Mouse (Mus musculus): ENCODE measurements around the gene Timeless.
A peak's percentile ranks its signal among the peaks of the same experiment; 100 is the strongest.
"Not testable (repeated sequence)": the region's sequence is repeated elsewhere in the genome, so short reads cannot be mapped to it uniquely, and the experiment has no call there.

The Timeless gene

DNA sequence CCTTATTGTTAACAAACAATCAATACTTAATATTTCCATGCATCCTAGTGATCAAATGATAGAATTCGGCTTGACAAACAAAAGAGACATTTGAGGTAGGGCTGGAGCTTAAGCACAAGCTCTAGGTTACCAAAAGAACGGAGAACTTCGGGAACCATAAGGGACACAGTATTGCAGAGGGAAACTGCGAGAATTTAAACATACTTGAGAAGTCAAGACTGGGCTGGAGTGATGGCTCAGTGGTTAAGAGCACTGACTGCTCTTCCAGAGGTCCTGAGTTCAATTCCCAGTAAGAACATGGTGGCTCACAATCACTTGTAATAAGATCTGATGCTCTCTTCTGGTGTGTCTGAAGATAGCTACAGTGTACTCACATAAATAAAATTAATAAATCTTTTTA, 17.8 kb upstream of the Timeless start:
- not testable (repeated sequence) for DNase-seq

DNA sequence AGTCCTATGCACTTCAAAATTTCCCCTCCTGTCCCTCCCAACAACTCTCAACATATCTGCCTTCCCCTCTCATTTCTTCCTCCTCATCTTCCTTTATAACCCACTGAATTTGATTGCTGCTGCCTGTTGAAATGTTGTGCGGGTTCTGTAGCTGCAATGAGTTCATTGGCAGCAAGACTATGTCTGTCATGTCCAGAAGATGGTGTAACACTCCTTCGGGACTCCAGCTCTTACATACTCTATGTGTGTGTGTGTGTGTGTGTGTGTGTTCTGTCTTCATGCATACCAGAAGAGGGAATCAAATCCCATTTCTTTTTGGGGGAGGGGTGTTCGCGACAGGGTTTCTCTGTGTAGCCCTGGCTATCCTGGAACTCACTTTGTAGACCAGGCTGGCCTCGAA, 16.9 kb upstream of the Timeless start:
- DNase-seq = no peak

DNA sequence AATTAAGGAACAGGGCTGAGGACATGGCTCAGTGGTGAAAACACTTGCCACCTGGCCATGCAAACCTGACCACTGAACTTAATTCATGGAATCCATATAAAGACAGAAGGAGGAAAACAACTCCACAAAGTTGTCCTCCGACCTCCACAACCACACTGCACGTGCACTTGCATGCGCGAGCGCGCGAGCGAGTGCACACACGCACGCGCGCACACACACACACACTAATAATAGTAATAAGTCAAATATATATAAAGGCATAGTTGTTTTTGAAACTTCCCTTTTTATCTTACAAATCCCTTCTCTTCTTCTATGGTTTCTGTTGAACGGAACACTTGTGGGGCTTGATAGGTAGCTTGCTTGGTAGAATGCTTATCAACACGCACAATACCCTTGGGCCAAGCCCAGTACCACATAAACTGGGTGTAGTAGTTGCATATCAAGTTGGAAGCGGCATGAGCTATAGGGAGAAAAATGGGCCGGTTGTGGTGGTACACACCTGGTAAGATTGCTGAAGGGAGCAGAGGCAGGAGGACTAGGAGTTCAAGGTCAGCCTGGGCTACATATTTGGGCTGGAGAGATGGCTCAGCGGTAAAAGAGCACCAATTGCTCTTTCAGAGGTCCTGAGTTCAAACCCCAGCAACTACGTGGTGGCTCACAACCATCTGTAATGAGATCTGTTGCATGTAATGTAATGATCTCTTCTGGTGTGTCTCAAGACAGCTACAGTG, 13.3 kb upstream of the Timeless start:
- no peak for DNase-seq

DNA sequence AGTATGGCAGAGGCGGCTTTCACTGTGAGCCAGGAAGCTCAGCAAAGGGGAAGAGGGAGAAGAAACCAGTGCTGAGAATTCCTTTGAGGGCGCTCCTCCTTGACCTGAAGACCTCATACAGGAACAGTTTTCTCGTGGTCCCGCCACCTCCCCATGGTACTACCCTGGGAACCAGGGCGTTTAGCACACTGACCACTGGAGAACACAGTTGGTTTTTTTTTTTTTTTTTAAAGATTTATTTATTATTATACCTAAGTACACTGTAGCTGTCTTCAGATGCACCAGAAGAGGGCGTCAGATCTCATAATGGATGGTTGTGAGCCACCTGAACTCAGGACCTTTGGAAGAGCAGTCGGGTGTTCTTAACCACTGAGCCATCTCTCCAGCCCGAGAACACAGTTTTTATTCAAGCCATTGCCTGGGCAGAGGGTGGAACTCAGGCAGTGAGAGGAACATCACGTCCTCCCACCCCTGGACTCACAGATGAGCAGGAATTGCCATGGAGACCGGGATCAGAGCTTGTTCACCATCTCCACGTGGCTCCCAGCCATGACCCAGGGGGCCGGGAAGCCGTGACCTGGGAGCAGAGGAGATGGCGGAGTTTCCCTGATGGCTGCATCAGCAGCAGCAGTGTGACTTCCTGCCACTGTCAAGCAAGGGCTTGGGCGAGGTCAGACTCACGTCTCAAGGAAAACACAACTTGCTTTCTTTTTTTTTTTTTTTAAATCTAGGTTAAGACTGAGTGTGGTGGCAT, 10.2 kb upstream of the Timeless start:
- no peak for DNase-seq

DNA sequence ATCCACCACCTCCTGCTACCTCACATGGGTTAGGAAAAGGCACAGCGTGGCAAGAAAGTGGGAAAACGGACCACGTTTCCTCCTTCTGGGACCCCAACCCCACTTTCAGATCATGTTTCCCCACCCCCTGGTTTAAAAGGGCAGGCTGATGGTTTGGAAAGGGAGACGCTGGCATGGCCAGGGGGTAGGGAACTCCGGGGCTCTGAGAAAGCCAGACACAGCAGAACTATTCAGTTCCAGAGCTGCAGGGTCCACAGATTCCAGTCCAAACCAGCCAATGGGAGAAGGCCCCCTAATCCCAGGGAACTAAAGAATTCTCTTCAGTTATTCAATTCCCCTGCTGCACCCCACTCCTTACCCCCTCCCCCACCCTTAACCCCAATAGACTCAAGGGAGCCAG, 6.8 kb upstream of the Timeless start:
- no peak for DNase-seq

DNA sequence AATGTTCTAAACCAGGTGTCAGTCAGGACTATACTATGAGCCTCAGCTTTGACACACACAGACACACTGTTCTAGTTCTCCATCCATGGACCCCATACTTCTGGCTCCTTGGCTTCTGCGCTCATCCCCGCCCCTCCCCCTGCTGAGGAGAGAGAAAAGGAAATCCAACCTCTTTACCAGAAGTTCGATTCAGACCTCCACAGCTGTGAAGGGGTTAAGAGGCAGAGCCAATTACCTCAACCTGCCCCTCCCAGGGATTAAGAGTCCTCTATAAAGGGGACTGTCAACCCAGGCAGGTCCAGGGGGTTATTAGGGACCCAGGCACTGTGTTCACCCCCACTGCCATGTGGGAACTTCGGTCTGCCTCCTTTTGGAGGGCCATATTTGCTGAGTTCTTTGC, 6.3 kb upstream of the Timeless start, which contains the start of gene Mip:
Gene Mip (plus strand): TSS at position 301 of the 400 bp plus-strand sequence.
- no peak for DNase-seq

DNA sequence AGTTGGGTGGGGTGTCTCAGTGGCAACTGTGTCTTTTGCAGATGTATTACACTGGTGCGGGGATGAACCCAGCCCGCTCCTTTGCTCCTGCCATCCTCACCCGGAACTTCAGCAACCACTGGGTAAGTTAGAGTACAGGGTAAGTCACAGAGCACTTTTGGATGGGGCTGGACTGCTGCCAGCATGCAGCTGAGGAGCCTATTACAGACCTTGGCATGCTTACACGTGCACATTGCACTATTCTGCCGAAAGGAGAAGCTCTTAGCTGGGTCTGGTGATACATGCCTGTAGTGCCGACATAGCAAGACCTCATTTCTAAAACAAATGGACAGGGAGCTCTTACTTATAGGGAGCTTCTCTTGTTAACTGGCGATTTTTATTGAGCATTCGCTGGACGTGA, 4.3 kb upstream of the Timeless start:
- DNase-seq = no peak

DNA sequence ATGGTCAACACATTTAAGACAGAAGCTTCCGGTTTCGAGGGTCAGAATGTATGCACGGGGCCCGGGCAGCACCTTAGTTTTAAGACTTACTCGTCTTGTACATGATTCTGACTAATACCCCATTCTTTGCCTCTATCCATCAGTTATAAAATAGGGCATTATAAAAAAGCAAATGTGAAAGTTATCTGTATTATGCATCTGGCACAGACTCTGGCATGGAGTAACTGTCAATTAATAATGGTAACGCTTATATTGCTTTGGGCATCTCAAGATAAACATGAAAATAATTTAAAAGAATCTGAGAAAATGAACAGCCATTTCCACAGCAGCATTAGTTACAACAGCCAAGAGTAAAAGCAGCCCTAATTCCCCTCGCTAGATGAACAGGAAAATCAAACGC, 3.9 kb upstream of the Timeless start:
- DNase-seq = no peak

DNA sequence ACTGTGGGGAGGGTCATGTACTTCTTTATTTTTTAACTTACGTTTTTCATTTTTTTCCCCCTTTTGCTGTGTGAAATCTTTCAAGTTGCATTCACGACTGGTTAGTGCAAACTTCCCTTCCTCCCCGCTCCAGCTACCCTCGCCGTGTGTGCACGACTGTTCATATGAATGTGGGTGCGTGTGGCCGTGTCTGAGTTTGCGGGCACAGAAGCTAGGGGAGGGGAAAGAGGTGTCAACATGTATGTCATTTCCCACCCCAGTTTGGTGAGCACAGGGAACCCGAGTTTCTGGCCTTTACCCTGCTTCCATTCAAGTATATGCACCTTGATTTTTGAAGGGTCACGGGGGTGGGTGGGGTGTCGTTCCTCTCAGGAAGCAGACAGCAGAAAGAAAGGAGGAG, 1.3 kb upstream of the Timeless start:
- DNase-seq = no peak

DNA sequence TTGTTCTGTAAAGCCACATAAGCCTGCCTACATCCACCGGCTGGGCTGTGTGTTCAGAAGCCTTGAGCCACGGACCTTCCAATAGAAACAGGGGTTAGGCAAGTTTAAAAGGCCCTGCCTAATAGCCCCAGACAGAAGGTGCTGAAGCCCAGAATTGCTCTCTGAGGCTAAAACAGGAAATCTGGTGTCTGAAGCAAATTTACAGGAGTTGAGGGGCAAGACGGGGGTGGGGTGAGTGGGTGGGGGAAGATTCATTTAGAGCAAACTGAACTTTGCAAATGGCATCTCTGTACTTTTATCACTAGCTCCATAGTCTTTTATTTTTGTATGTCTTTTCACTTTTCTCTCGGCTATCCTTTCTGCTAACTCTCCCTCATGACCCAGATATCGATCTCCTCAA, 719 bp upstream of the Timeless start:
- no peak for DNase-seq

DNA sequence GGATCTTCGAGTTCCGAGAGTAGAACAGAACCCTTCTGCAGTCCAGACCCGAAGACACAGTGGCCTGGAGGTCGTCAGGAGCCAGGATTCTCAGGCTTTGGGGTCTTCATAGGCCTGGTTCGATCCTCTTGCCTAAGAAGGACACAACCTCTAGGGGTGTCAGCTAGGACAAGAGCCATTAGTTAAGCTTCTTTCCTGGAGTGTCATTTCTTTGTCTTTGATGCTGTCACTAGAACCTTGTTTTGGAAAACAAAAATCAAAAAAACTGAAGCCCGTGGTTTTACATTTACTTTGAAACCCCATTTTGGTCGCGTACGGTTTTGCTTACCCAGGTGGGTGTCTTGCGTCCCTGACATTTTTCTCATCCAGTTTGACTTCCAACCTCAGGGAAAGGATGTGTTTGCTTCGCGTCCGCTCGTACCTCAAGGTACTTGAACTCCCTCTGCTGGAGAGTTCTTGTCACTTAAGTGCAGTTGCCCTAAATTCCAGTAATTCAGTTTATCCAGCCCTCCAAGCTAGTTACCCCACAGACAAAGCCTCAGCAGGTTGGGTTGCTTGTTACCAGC, 638 bp downstream of the Timeless start:
- peak; percentile 76 to 78 for DNase-seq

DNA sequence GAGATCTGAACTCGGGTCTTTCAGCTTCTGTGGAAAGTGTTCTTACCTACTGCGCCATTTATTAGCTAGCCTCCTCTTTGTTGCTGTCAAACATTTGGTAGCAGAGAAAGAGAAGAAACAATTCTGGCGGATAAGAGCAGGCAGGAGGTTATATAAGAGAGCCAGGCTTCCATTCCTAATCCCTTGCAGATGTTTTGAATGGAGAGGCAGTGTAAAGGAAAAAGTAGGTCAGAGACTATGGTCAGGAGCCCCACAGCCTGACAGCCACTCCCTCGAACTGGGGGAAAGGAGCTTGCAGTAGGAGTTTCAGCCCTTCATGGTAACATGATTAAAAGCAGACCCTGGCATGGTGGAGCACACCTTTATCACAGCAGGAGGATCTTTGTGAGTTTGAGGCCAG, 4.5 kb downstream of the Timeless start:
- no peak for DNase-seq

DNA sequence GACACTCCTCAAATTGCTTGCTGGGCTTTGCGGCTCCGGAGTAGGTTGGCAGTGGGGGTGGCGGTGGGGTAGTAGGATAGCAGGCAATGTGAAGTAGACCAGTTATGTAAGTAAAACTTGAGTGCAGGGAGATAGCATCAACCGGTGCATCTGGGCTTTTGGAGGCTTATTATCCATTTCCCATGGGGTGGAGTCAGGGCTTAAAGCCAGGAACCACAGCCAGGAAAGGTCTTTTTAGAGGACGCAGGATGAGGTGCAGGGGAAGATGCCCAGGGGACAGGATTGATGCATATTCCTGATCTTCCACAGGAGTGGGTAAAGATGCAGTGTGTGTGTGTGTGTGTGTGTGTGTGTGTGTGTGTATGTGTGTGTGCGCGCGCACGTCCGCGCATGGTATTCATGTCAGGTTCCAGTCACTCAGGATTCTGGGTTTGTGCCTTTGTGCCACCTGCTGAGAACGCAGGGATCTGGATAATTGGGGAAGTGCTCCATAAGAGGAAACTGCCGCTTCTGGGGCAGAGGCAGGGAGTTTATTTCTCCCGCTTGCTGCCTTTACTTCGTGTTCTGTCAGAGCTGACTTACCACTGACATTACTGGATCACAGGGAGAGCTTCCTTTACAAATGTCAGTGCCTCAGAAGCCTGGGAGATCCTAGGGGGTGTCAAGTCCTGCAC, 6.1 kb downstream of the Timeless start:
- peak; percentile 33 to 55 for DNase-seq

DNA sequence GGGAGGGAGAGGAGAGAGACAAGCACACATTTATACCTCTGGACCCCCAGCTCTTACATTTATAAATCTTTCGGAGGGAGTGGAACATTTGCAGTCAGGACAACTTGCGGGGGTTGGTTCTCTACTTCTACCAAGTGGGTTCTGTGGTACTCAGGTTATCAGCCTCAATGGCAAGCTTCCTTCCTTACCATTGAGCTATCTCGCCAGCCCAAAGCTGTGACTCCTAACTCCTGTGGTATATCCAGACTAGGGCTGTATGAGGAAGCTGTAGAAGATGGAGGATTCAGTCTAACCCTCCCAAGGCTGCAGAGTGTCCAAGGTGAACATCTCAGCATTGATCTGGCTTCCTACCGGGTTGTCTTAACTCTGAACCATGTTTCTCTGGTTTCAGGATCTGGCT, 7.3 kb downstream of the Timeless start:
- DNase-seq = no peak

DNA sequence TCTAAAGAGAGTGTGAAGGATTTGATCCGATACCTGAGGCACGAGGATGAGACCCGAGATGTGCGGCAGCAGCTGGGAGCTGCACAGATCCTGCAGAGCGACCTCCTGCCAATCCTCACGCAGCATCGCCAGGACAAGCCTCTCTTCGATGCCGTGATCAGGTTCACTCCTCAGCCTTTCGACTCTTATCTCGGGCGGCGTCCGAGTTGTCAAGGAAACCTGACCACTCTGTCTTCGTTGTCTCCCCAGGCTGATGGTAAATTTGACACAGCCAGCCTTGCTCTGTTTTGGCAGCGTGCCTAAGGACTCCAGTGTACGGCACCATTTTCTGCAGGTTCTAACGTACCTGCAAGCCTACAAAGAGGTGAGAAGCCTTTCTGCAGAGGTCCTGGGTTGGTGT, 8.3 kb downstream of the Timeless start:
- no peak for DNase-seq

DNA sequence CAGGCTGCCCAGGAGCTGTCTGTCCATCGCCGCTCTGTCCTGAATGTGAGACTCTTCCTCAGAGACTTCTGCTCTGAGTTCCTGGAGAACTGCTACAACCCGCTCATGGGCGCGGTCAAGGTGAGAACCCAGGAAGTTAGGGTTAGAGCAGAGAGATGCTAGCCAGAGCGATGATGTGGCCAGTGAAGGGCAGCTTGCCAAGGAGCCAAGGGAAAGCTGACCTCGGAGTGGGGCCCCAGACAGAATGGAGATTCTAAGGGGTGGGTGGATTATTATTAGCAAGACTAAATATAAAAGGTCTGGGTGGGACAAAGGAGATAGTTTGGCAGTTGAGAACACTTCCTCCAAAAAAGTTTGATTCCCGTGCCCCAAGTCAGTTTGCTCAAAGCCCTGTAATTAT, 11.4 kb downstream of the Timeless start:
- DNase-seq = no peak

DNA sequence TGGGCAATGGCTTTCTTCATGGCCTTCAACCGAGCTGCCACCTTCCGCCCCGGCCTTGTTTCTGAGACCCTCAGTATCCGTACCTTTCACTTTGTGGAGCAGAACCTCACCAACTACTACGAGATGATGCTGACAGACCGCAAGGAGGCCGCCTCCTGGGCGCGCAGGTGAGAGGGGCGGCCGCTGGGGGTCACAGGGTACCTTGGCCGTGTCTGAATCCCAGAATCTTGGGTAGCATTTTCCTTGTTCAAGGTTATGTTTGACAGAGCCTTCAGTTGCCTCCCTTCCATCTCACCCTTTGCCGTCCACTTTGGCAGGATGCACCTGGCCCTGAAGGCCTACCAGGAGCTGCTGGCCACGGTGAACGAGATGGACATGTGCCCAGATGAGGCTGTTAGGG, 12.3 kb downstream of the Timeless start:
- no peak for DNase-seq

DNA sequence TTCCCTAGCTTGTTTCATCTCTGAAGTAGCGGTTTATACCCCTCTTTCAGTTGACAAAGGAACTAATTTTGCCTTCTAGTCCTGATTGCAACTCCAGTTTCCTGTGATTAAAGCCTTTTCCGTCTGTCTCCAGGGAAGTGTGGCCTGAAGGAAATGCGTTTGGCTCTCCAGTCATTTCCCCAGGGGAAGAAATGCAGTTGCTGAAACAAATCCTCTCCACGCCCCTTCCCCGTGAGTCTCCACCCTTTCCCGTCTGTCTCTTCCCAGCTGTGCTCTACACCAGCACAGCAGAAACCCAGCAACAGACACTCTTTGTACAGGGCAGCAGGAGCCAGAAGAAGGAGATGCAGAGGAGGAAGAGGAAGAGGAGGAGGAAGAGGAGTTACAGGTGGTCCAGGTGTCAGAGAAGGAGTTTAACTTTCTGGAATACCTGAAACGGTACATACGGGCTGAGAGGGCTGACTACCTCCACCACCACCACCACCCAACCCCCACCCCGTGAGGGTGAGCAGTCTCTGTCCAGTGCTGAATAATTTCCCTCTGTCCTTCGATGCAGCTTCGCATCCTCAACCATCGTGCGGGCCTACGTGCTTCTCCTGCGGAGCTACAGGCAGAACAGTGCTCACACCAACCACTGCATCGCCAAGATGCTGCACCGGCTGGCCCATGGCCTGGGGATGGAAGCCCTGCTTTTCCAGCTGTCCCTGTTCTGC, 15.3 kb downstream of the Timeless start:
- DNase-seq = no peak

DNA sequence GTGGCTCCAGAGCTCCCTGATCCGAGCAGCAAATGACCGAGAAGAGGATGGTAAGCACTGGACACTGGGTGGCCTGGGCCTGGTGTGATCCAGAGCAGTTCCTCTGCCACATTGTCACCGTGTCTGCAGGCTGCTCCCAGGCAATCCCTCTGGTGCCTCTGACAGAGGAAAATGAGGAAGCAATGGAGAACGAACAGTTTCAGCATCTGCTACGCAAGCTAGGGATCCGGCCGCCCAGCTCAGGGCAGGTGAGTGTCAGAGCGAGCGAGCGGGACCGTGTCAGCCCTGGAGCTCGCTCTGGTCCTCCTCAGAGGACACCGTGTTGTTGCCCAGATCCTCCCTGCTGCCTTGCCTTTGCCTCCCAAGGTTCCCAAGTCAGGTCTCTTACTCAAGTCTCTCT, 18.7 kb downstream of the Timeless start:
- DNase-seq = no peak

DNA sequence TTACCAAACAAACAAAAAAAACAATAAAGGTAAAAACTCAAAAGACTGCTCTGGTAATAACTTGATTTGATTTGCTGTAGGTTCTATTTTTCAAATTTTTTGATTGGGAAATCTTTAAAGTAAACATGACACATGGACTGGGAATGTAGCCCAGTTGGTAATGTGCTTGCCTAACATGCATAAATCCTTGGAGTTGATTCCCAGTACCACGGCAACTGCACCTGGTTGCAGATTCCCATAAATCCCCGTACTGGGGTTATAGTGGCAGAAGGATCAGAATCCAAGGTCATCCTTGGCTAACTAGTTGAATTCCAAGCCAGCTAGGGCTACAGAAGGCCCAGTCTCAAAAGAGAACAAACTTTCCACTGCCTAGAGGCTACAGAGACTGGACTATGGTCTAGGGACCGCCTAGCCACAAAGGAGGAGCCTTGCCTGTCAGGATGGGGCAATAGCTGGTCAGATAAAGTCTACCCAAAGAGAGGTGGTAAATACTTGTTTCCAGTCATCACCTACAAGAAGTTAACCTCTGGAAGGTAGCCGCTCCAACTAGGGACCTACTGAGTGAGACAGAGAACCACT, 21.9 kb downstream of the Timeless start, which contains the start of gene Apon:
Gene Apon (plus strand): TSS at position 420 of the 579 bp plus-strand sequence.
- no peak for DNase-seq

DNA sequence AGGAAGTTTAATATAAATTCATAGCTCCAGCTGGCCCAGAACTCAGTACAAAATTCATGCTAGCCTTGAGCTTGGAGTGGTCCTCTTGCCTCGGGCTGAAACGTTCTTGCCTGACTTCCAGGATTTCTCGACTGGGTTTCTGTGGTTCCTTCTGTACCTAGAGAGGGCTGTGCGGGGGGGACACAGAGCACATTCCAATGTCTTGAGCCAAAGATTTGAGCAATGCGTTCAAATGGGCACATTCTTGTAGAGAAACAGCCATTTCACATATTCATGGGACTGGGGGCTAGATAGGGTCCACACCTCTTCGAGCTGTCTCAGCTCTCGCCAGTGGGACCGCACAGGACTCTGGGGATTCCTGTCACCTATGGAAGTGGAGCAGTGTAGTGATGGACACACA, 24.1 kb downstream of the Timeless start:
- no peak for DNase-seq

DNA sequence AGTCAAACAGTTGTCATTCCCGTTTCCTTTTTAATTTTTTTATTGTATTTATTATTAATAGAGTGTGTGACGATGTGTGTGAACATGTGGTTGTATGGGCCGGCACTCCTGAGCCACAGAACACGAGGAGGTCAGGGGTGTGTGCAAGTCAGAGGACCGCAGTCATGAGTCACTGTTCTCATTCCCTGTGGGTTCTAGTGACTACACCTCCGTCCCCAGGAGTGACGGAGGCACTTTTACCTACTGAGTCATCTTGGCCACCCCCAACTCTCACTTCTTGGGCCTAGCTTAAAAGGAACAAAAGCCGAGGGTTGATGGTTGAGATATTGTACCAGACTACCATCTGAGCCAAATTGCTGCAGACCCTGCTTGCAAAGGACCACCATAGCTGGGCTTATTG, 24.5 kb downstream of the Timeless start:
- no peak for DNase-seq

All from cerebellum, postnatal 14 days (tissue).